ENCODE assay signal across 20 mouse cellular contexts in the genomic region with DNA sequence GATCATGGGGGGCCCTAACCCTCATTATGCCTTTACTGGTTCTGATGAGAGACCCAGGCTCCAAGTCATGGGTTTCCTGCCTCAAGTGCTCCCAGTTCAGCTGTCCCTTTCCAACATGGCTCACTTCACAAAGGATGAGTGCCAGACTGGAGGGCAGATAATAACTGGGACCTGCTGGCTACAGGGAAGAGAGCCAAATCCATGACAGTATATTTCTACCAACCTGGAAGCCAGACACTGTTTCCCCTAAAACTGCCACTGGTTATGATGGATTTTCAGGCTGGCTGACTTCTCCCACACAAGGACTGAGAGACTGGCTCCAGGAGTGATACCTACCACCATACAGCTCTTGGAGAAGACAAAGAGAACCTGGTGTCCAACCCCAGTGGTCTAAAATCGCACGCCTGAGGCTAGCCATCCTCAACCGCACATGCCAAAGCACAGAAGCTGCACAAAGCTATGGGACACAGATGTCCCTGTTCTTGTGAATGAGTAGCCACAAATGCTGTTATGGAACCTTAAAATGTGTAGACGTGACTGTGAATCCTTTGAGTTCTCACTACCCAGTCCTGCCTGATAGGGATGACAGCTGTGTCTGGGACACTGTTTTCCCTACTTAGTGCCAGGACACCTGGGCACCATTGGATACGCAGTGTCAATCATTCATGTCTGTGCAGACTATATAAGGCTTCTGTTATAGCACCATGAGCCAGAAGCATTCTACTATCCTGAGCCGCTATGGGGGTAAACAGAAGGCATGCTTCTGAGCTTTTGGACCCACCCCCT. TPM values are rescaled to one million over a fixed set of nuclear protein-coding genes. Genes with fewer than 3 reads are reported as not detected.
DNase-seq lines count a peak whose midpoint lies in the region; ATAC-seq lines count a peak whose summit lies in the region.
"Had no signal": no experiment of that assay in that cellular context is flagged by ENCODE, and none has a peak within 500 bp of the region (broad histone marks: within the 10 kb centered on the region; RNA-seq: fewer than 3 reads in every experiment).

No protein-coding gene starts in this region.

- H3K9ac ChIP-seq in hindbrain, embryonic 13.5 days: no peak overlapping the region
- H3K9ac ChIP-seq in liver, embryonic 13.5 days: no peak overlapping the region
- no peak overlapping the region for H3K9ac ChIP-seq in liver, embryonic 11.5 days (ENCODE audit: low read depth, low read length)
- H3K9ac ChIP-seq: heart, embryonic 13.5 days; liver, embryonic 12.5 days; lung, embryonic 14.5 days; neural tube, embryonic 12.5 days had no signal

- H3K4me2 ChIP-seq in hindbrain, embryonic 13.5 days: no peak overlapping the region
- no peak overlapping the region for H3K4me2 ChIP-seq in liver, embryonic 13.5 days
- no peak overlapping the region for H3K4me2 ChIP-seq in liver, embryonic 11.5 days
- H3K4me2 ChIP-seq: heart, embryonic 13.5 days; liver, embryonic 12.5 days; lung, embryonic 14.5 days; neural tube, embryonic 12.5 days had no signal

- no peaks in the 10 kb centered on the region for H3K36me3 ChIP-seq in hindbrain, embryonic 13.5 days
- H3K36me3 ChIP-seq in hindbrain, embryonic 10.5 days: no peaks in the 10 kb centered on the region
- H3K36me3 ChIP-seq in liver, embryonic 13.5 days: no peaks in the 10 kb centered on the region
- H3K36me3 ChIP-seq in liver, embryonic 11.5 days (ENCODE audit: control insufficient read depth, insufficient read depth, low read length): no peaks in the 10 kb centered on the region
- H3K36me3 ChIP-seq: heart, embryonic 13.5 days; liver, embryonic 12.5 days; midbrain, embryonic 10.5 days; neural tube, embryonic 12.5 days had no signal

- H3K27ac ChIP-seq in hindbrain, embryonic 13.5 days: 0 out of 2 replicates have a peak overlapping the region, but pooled peaks have one; percentile 23
- no peak overlapping the region for H3K27ac ChIP-seq in hindbrain, embryonic 10.5 days
- peak overlapping the region; percentile 35; the same call in 1 of the 2 replicates for H3K27ac ChIP-seq in liver, embryonic 13.5 days
- H3K27ac ChIP-seq in liver, embryonic 11.5 days (ENCODE audit: low read depth, low read length): no peak overlapping the region
- H3K27ac ChIP-seq: heart, embryonic 13.5 days; midbrain, embryonic 10.5 days; neural tube, embryonic 12.5 days had no signal

- H3K4me1 ChIP-seq in hindbrain, embryonic 13.5 days (replicated peaks): peaks cover 7% of the 10 kb centered on the region; the same call in 1 of the 2 replicates
- 0 out of 2 replicates have a peak, but pooled peaks cover 2% of the 10 kb centered on the region for H3K4me1 ChIP-seq in hindbrain, embryonic 10.5 days (replicated peaks)
- peaks cover 30% of the 10 kb centered on the region for H3K4me1 ChIP-seq in liver, embryonic 13.5 days (replicated peaks)
- H3K4me1 ChIP-seq in liver, embryonic 11.5 days (replicated peaks; ENCODE audit: control insufficient read depth, insufficient read depth, low read length): peaks cover 16% of the 10 kb centered on the region
- H3K4me1 ChIP-seq: midbrain, embryonic 10.5 days; neural tube, embryonic 12.5 days had no signal

- H3K4me3 ChIP-seq in hindbrain, embryonic 13.5 days: no peak overlapping the region
- no peak overlapping the region for H3K4me3 ChIP-seq in hindbrain, embryonic 10.5 days
- H3K4me3 ChIP-seq in liver, embryonic 13.5 days (replicated peaks): no peak overlapping the region
- no peak overlapping the region for H3K4me3 ChIP-seq in liver, embryonic 11.5 days (ENCODE audit: low read depth, low read length)
- H3K4me3 ChIP-seq: heart, embryonic 13.5 days; liver, embryonic 12.5 days; midbrain, embryonic 10.5 days; neural tube, embryonic 12.5 days had no signal

- no peak for ATAC-seq in hindbrain, embryonic 13.5 days (ENCODE audit: low FRiP score)
- ATAC-seq in liver, embryonic 13.5 days (ENCODE audit: low read depth): no peak
- no peak for ATAC-seq in liver, embryonic 11.5 days (replicated peaks; ENCODE audit: low FRiP score)
- ATAC-seq in megakaryocyte-erythroid progenitor cell, adult 5-6 weeks (replicated peaks; ENCODE audit: low FRiP score, low TSS enrichment, poor library complexity, severe bottlenecking): no peak
- ATAC-seq: liver, embryonic 12.5 days had no signal

- no peaks in the 10 kb centered on the region for H3K27me3 ChIP-seq in hindbrain, embryonic 13.5 days
- H3K27me3 ChIP-seq in hindbrain, embryonic 10.5 days (ENCODE audit: insufficient read depth, poor library complexity, severe bottlenecking): no peaks in the 10 kb centered on the region
- no peaks in the 10 kb centered on the region for H3K27me3 ChIP-seq in liver, embryonic 13.5 days
- no peaks in the 10 kb centered on the region; the same call in 1 of the 2 replicates for H3K27me3 ChIP-seq in liver, embryonic 11.5 days (replicated peaks; ENCODE audit: control insufficient read depth, insufficient read depth, low read length)
- H3K27me3 ChIP-seq: neural tube, embryonic 12.5 days had no signal

- 89% methylated on average over 6 of the region's 6 CpGs for WGBS in hindbrain, embryonic 13.5 days
- WGBS in hindbrain, embryonic 10.5 days: 90% methylated on average over 6 of the region's 6 CpGs
- 88% methylated on average over 6 of the region's 6 CpGs for WGBS in liver, embryonic 13.5 days (ENCODE audit: insufficient replicate concordance)
- 90% methylated on average over 6 of the region's 6 CpGs for WGBS in liver, embryonic 11.5 days

- no peaks in the 10 kb centered on the region for H3K9me3 ChIP-seq in hindbrain, embryonic 13.5 days
- H3K9me3 ChIP-seq in hindbrain, embryonic 10.5 days: no peaks in the 10 kb centered on the region
- H3K9me3 ChIP-seq in liver, embryonic 13.5 days (replicated peaks): no peaks in the 10 kb centered on the region
- H3K9me3 ChIP-seq in liver, embryonic 11.5 days (ENCODE audit: control insufficient read depth, low read length): no peaks in the 10 kb centered on the region
- H3K9me3 ChIP-seq: heart, embryonic 13.5 days; liver, embryonic 12.5 days; midbrain, embryonic 10.5 days; neural tube, embryonic 12.5 days had no signal

- peak; percentile 85 to 86 for DNase-seq in cerebellum, postnatal 10 days
- no peak for DNase-seq in cerebellum, adult 9-10 months
- no peak for DNase-seq in hindbrain, embryonic 10.5 days (ENCODE audit: low spot score)
- DNase-seq in liver, embryonic 13.5 days: no peak
- DNase-seq in liver, embryonic 11.5 days (ENCODE audit: low spot score): no peak
- DNase-seq in lung, postnatal 36 days: no peak
- DNase-seq: adrenal gland, adult 2 months; gastrocnemius, postnatal 10 days; heart, adult 18-20 months; kidney, adult 9 months; kidney, postnatal 36 days; lung, embryonic 14.5 days; lung, postnatal 4 days; thymus, postnatal 14 days had no signal

RNA-seq across cellular contexts. Expression of gene Lmo2, which starts 4.5 kb away (rescaled TPM):
- 34.1 and 42.3 TPM in 2 replicates for polyA plus RNA-seq in hindbrain, embryonic 13.5 days (2015; fragmentation: Nextera tagmentation; extraction: Ambion mirVana)
- polyA plus RNA-seq in hindbrain, embryonic 10.5 days (2016; fragmentation: Nextera tagmentation; extraction: Ambion mirVana): 15.8 and 21.2 TPM in 2 replicates
- 156 and 167 TPM in 2 replicates for polyA plus RNA-seq in liver, embryonic 13.5 days (2015; fragmentation: Nextera tagmentation; extraction: Ambion mirVana)
- 185 and 191 TPM in 2 replicates for polyA plus RNA-seq in liver, embryonic 11.5 days (2014; fragmentation: Nextera tagmentation; extraction: Ambion mirVana)
- total RNA-seq in megakaryocyte-erythroid progenitor cell, adult 5-6 weeks (2014; fragmentation: Nextera tagmentation): 386 and 431 TPM in 2 replicates
- 391 and 392 TPM in 2 replicates for total RNA-seq in megakaryocyte-erythroid progenitor cell, adult 5-6 weeks (2017)

Comparison
In these comparisons a context has a peak if more than half of its experiments do, and no peak if none do; other contexts are left out.
1. DNase-seq: peak in cerebellum, postnatal 10 days (2 of 2); none in cerebellum, adult 9-10 months (single experiment), hindbrain, embryonic 10.5 days (single experiment), liver, embryonic 13.5 days (single experiment), liver, embryonic 11.5 days (single experiment) and lung, postnatal 36 days (single experiment).
2. H3K27ac ChIP-seq: peak in hindbrain, embryonic 13.5 days (single experiment) and liver, embryonic 13.5 days (single experiment); none in hindbrain, embryonic 10.5 days (single experiment) and liver, embryonic 11.5 days (single experiment).